Mouse (Mus musculus) ES-E14 (cell line): ENCODE measurements at regions not wholly inside any gene's neighbourhood (a gene's known extent, or its start where the extent isn't known, plus 50 kb on each side); places are given as distances from the start of the nearest gene placed in this dataset.

Experiments
- DNase-seq: peaks from one replicate; pipeline ENCODE4 v3.0.0-alpha.2; 2013; ENCODE audit warnings: low read depth, low spot score
- H3K27ac ChIP-seq: 2 replicates; pipeline ENCODE4 v1.5.1; 2012; ENCODE audit warnings: low read depth, mild to moderate bottlenecking, low read length, moderate library complexity, mixed read lengths; ENCODE audit not compliant: poor library complexity, insufficient read depth, severe bottlenecking
- H3K36me3 ChIP-seq: 2 replicates; pipeline ENCODE4 v1.6.1; 2012; ENCODE audit warnings: mild to moderate bottlenecking, low read length, moderate library complexity, mixed read lengths; ENCODE audit not compliant: control insufficient read depth, poor library complexity, insufficient read depth, severe bottlenecking
- H3K4me1 ChIP-seq, 2 experiments: fragments of 150-350 bp in 1 of 2; sonication (generic) in 1 of 2; 2 replicates each; pipeline ENCODE4 v1.6.1; 2012; ENCODE audit warnings: low read length in 2 of 2, mild to moderate bottlenecking in 1 of 2, mixed read lengths in 1 of 2; ENCODE audit not compliant: control insufficient read depth in 2 of 2, insufficient read depth in 2 of 2, poor library complexity in 1 of 2
- H3K4me3 ChIP-seq, 2 experiments: fragments of 150-350 bp in 1 of 2; sonication (generic) in 1 of 2; 2 replicates each; pipeline ENCODE4 v1.5.1; 2012; ENCODE audit warnings: low read length in 2 of 2, low read depth in 1 of 2, mild to moderate bottlenecking in 1 of 2, mixed read lengths in 1 of 2; ENCODE audit not compliant: insufficient read depth in 1 of 2, poor library complexity in 1 of 2, severe bottlenecking in 1 of 2
- H3K9ac ChIP-seq: 2 replicates; pipeline ENCODE4 v1.6.1; 2012; ENCODE audit warnings: low read depth, mild to moderate bottlenecking, low read length, mixed read lengths; ENCODE audit not compliant: poor library complexity, insufficient read depth, severe bottlenecking
- H3K9me3 ChIP-seq: fragments of 150-350 bp; sonication (generic); 2 replicates; pipeline ENCODE4 v1.6.1; 2012; ENCODE audit warnings: low read depth, mild to moderate bottlenecking, low read length; ENCODE audit not compliant: control insufficient read depth, insufficient read depth
- CHD2 ChIP-seq: IDR thresholded peaks from 2 replicates; pipeline ENCODE4 v1.6.1; 2014; ENCODE audit warnings: mild to moderate bottlenecking, low read depth, low read length, inconsistent platforms
- HCFC1 ChIP-seq: IDR thresholded peaks from 2 replicates; pipeline ENCODE4 v1.6.1; 2012; ENCODE audit warnings: low read length, inconsistent platforms, borderline replicate concordance; ENCODE audit not compliant: insufficient read depth
- MAFK ChIP-seq: IDR thresholded peaks from 2 replicates; pipeline ENCODE4 v1.6.1; 2014; ENCODE audit warnings: mild to moderate bottlenecking, low read depth, low read length, inconsistent platforms; ENCODE audit not compliant: insufficient read depth
- ZC3H11A ChIP-seq: IDR thresholded peaks from 2 replicates; pipeline ENCODE4 v1.6.1; 2012; ENCODE audit warnings: low read depth, mild to moderate bottlenecking, inconsistent platforms, low read length, borderline replicate concordance
- ZNF384 ChIP-seq: IDR thresholded peaks from 2 replicates; pipeline ENCODE4 v1.6.1; 2012; ENCODE audit warnings: low read depth, low read length, inconsistent platforms
- in situ Hi-C, 2 experiments: fragments of 600-800 bp; cut with MboI; formaldehyde crosslinking; loops; one replicate each; pipeline ENCODE4 v1.15.1; 2025; ENCODE audit warnings: low sequenced_read_pairs in 2 of 2, inconsistent platforms in 1 of 2; ENCODE audit not compliant: unreplicated experiment in 2 of 2

- H3K4me3 ChIP-seq: no peak overlapping the region
- H3K36me3 ChIP-seq: no peaks in the 10 kb centered on the region
- H3K4me1 ChIP-seq: no peaks in the 10 kb centered on the region
- H3K9ac ChIP-seq: no peak overlapping the region
- in situ Hi-C loops: no loop called here
- DNase-seq: no peak
- no peaks in the 10 kb centered on the region for H3K9me3 ChIP-seq
- no peak for TF ChIP-seq ZC3H11A
- TF ChIP-seq CHD2: no peak
- no peak for TF ChIP-seq MAFK
- TF ChIP-seq HCFC1: no peak
- TF ChIP-seq ZNF384: no peak
- H3K27ac ChIP-seq: no peak overlapping the region
These were observed 82.5 kb upstream of the Slc22a23 start for GRCm38 (mm10) chr13:34427527-34427926.

- H3K4me3 ChIP-seq: no peak overlapping the region
- H3K9me3 ChIP-seq: no peaks in the 10 kb centered on the region
- no peaks in the 10 kb centered on the region for H3K4me1 ChIP-seq
- H3K9ac ChIP-seq: no peak overlapping the region
- no peak for TF ChIP-seq MAFK
- no peak for TF ChIP-seq HCFC1
- no peak for TF ChIP-seq ZNF384
- DNase-seq: no peak
- H3K36me3 ChIP-seq: no peaks in the 10 kb centered on the region
- in situ Hi-C loops: no loop called here
- H3K27ac ChIP-seq: no peak overlapping the region
These were observed 79.9 kb upstream of the Slc22a23 start for GRCm38 (mm10) chr13:34424921-34425320.

- H3K4me1 ChIP-seq: no peaks in the 10 kb centered on the region
- no peaks in the 10 kb centered on the region for H3K9me3 ChIP-seq
- no peak overlapping the region for H3K27ac ChIP-seq
- H3K36me3 ChIP-seq: no peaks in the 10 kb centered on the region
- in situ Hi-C loops: no loop called here
- H3K9ac ChIP-seq: no peak overlapping the region
- H3K4me3 ChIP-seq: no peak overlapping the region
- TF ChIP-seq CHD2 (no peak), MAFK (no peak), ZC3H11A (no peak), HCFC1 (no peak), ZNF384 (no peak)
- DNase-seq: no peak
These were observed 76.7 kb upstream of the Slc22a23 start for GRCm38 (mm10) chr13:34421644-34422043.

- Histone ChIP-seq H3K36me3 (no peaks in the 10 kb centered on the region), H3K4me3 (no peak overlapping the region), H3K9me3 (no peaks in the 10 kb centered on the region), H3K9ac (no peak overlapping the region), H3K4me1 (no peaks in the 10 kb centered on the region), H3K27ac (no peak overlapping the region)
- in situ Hi-C loops: no loop called here
- no peak for DNase-seq
- TF ChIP-seq HCFC1 (no peak), MAFK (no peak), CHD2 (no peak), ZC3H11A (no peak), ZNF384 (no peak)
These were observed 75.6 kb upstream of the Slc22a23 start for GRCm38 (mm10) chr13:34420341-34421156.

- Histone ChIP-seq H3K4me1 (no peaks in the 10 kb centered on the region), H3K9ac (no peak overlapping the region), H3K9me3 (no peaks in the 10 kb centered on the region), H3K36me3 (no peaks in the 10 kb centered on the region), H3K4me3 (no peak overlapping the region), H3K27ac (no peak overlapping the region)
- TF ChIP-seq ZNF384: no peak
- TF ChIP-seq HCFC1: no peak
- in situ Hi-C loops: no loop called here
- DNase-seq: no peak
These were observed 74.1 kb upstream of the Slc22a23 start for GRCm38 (mm10) chr13:34419061-34419460.
